Mouse (Mus musculus): ENCODE data around the gene Atrn.

DNA sequence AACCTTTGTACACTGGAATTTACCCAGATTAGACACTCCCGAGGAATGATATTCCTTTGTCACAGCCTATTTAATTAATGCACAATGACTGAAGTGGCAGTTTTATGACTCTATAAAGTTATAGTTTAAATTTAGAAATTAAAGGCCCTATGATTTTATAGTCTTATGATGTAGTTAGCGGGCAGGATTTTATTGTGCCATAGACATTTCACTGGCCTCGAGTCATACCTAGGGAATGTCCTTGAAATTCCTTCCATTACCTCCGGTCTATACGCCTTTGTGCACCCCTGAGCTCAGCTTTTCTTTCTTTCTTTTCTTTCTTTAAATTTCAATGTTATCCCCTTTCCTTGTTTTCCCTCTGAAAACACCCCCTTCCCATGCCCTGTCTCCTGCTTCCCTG is 35.4 kb upstream of the Atrn start:
- no peak for TF ChIP-seq CTCF (IDR thresholded peaks at IDR 0.05; ENCODE audit: borderline replicate concordance, insufficient read depth, low read depth, low read length)
- TF ChIP-seq POLR2A (IDR thresholded peaks at IDR 0.05; ENCODE audit: borderline replicate concordance, insufficient read depth, low read length): no peak
